Mouse (Mus musculus) lung, adult 2 months (tissue): ENCODE measurements around the gene Ing1.

Experiments
- CTCF ChIP-seq: fragments of 200-500 bp; IDR thresholded peaks from 2 replicates; pipeline ENCODE4 v1.5.1; 2011; ENCODE audit warnings: mild to moderate bottlenecking, low read length, control low read depth; ENCODE audit not compliant: insufficient read depth
- POLR2A ChIP-seq: fragments of 200-500 bp; IDR thresholded peaks from 2 replicates; pipeline ENCODE4 v1.6.1; 2011; ENCODE audit warnings: low read depth, mild to moderate bottlenecking, control low read depth, low read length, borderline replicate concordance; ENCODE audit errors: extremely low read depth

DNA sequence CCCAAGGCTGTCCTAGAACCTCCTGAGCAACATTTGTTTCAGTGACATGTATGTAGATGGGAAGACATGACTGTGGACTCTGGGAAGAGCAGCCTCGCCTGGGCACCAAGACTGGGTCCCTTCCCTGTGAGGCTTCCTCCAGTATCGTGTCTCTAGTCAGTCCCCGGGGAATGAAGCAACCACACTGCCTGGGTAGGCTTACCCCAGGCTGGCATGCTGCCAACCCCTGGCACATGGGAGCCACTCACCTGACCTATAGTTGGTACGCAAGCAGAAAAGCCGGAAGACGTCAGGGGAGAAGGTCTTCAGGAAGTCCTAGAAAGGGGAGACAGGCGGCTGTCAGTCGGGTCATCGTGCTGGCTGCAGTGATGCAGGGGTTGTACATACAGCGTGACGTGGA lies 36.7 kb upstream of the Ing1 start:
- no peak for TF ChIP-seq CTCF
- TF ChIP-seq POLR2A, result 0 out of 2 replicates have a peak, but pooled peaks have one; percentile 24
